Mouse (Mus musculus) MEL (cell line): ENCODE data around the gene B3galnt2. TPM values are rescaled to one million over a fixed set of nuclear protein-coding genes. Genes with fewer than 3 reads are reported as not detected.

Experiments
- DNase-seq: peaks from one replicate; pipeline ENCODE4 v3.0.0; 2011; ENCODE audit warnings: low read depth, low spot score
- H3K27ac ChIP-seq: 2 replicates; pipeline ENCODE4 v1.5.1; 2012; ENCODE audit warnings: low read depth, mild to moderate bottlenecking, control low read depth, low read length, moderate library complexity; ENCODE audit not compliant: control insufficient read depth
- H3K27me3 ChIP-seq, 2 experiments: fragments of 150-350 bp in 1 of 2; sonication (generic) in 1 of 2; 2 replicates each; pipeline ENCODE4 v1.6.1; 2012; ENCODE audit warnings: low read length in 2 of 2, mild to moderate bottlenecking in 2 of 2, improper control_type of control experiment in 1 of 2, moderate library complexity in 1 of 2; ENCODE audit not compliant: insufficient read depth in 2 of 2, control insufficient read depth in 1 of 2
- H3K36me3 ChIP-seq, 2 experiments: 2 replicates each; pipeline ENCODE4 v1.6.1; 2012 to 2014; ENCODE audit warnings: low read length in 2 of 2, improper control_type of control experiment in 1 of 2, inconsistent platforms in 1 of 2, mild to moderate bottlenecking in 1 of 2; ENCODE audit not compliant: insufficient read depth in 2 of 2, control insufficient read depth in 1 of 2
- H3K4me1 ChIP-seq, 2 experiments: fragments of 150-350 bp in 1 of 2; sonication (generic) in 1 of 2; 2 replicates each; pipeline ENCODE4 v1.6.1; 2012; ENCODE audit warnings: low read length in 2 of 2, improper control_type of control experiment in 1 of 2, mild to moderate bottlenecking in 1 of 2; ENCODE audit not compliant: insufficient read depth in 2 of 2, control insufficient read depth in 1 of 2
- H3K4me3 ChIP-seq, 2 experiments: fragments of 150-350 bp in 1 of 2; sonication (generic) in 1 of 2; 2 replicates each; pipeline ENCODE4 v1.5.1; 2012; ENCODE audit warnings: low read depth in 2 of 2, low read length in 2 of 2, mild to moderate bottlenecking in 2 of 2, moderate library complexity in 2 of 2, control low read depth in 1 of 2, improper control_type of control experiment in 1 of 2; ENCODE audit not compliant: control insufficient read depth in 1 of 2, insufficient read depth in 1 of 2
- H3K79me2 ChIP-seq: 2 replicates; pipeline ENCODE4 v1.6.1; 2012; ENCODE audit warnings: mild to moderate bottlenecking, low read length, moderate library complexity; ENCODE audit not compliant: control insufficient read depth, poor library complexity, insufficient read depth
- H3K9ac ChIP-seq: 2 replicates; pipeline ENCODE4 v1.6.1; 2012; ENCODE audit warnings: low read depth, mild to moderate bottlenecking, control low read depth, low read length, moderate library complexity; ENCODE audit not compliant: control insufficient read depth, poor library complexity, severe bottlenecking
- H3K9me3 ChIP-seq: fragments of 150-350 bp; sonication (generic); replicated peaks from 2 replicates; pipeline ENCODE4 v1.6.1; 2012; ENCODE audit warnings: mild to moderate bottlenecking, low read length, improper control_type of control experiment, moderate library complexity; ENCODE audit not compliant: insufficient read depth
- CHD1 ChIP-seq: IDR thresholded peaks from 2 replicates; pipeline ENCODE4 v1.6.1; 2012; ENCODE audit warnings: low read depth, mild to moderate bottlenecking, inconsistent platforms, low read length, improper control_type of control experiment
- CTCF ChIP-seq, 3 experiments: IDR thresholded peaks in 2 of 3; conservative IDR thresholded peaks in 1 of 3; 2 replicates each; pipeline ENCODE4 v1.5.1; 2011 to 2012; ENCODE audit warnings: low read length in 3 of 3, low read depth in 2 of 3, mild to moderate bottlenecking in 2 of 3, improper control_type of control experiment in 1 of 3, inconsistent platforms in 1 of 3, mixed read lengths in 1 of 3, moderate library complexity in 1 of 3; ENCODE audit not compliant: control insufficient read depth in 1 of 3, insufficient read depth in 1 of 3, poor library complexity in 1 of 3, severe bottlenecking in 1 of 3
- E2F4 ChIP-seq: IDR thresholded peaks from 2 replicates; pipeline ENCODE4 v1.6.1; 2011; ENCODE audit warnings: low read depth, low read length, improper control_type of control experiment, borderline replicate concordance
- ELF1 ChIP-seq: IDR thresholded peaks from 2 replicates; pipeline ENCODE4 v1.6.1; 2014; ENCODE audit warnings: low read depth, mild to moderate bottlenecking, inconsistent platforms, low read length, improper control_type of control experiment, moderate library complexity
- EP300 ChIP-seq, 2 experiments: IDR thresholded peaks; 2 replicates each; pipeline ENCODE4 v1.6.1; 2011; ENCODE audit warnings: improper control_type of control experiment in 2 of 2, low read length in 2 of 2, low read depth in 1 of 2, mild to moderate bottlenecking in 1 of 2
- MEF2A ChIP-seq: IDR thresholded peaks from 2 replicates; pipeline ENCODE4 v1.6.1; 2014; ENCODE audit warnings: low read depth, mild to moderate bottlenecking, inconsistent platforms, low read length, improper control_type of control experiment; ENCODE audit not compliant: poor library complexity, insufficient replicate concordance, severe bottlenecking; ENCODE audit errors: extremely low read depth
- MYB ChIP-seq: IDR thresholded peaks from 2 replicates; pipeline ENCODE4 v1.6.1; 2011; ENCODE audit warnings: mild to moderate bottlenecking, low read depth, low read length, improper control_type of control experiment
- MYC ChIP-seq: IDR thresholded peaks from 2 replicates; pipeline ENCODE4 v1.6.1; 2011; ENCODE audit warnings: low read depth, mild to moderate bottlenecking, low read length, improper control_type of control experiment, moderate library complexity
- NRF1 ChIP-seq: IDR thresholded peaks from 2 replicates; pipeline ENCODE4 v1.6.1; 2014; ENCODE audit warnings: low read depth, mild to moderate bottlenecking, inconsistent platforms, low read length, improper control_type of control experiment, moderate library complexity; ENCODE audit not compliant: poor library complexity, insufficient read depth, severe bottlenecking
- POLR2AphosphoS5 ChIP-seq: IDR thresholded peaks from 2 replicates; pipeline ENCODE4 v1.6.1; 2012; ENCODE audit warnings: low read depth, borderline replicate concordance, mild to moderate bottlenecking, inconsistent platforms, low read length, moderate library complexity, mixed read lengths
- RAD21 ChIP-seq: IDR thresholded peaks from 2 replicates; pipeline ENCODE4 v1.6.1; 2011; ENCODE audit warnings: mild to moderate bottlenecking, low read depth, low read length, improper control_type of control experiment
- SIN3A ChIP-seq: IDR thresholded peaks from 2 replicates; pipeline ENCODE4 v1.6.1; 2012; ENCODE audit warnings: low read length, improper control_type of control experiment, inconsistent platforms
- SMC3 ChIP-seq: IDR thresholded peaks from 2 replicates; pipeline ENCODE4 v1.6.1; 2011; ENCODE audit warnings: low read depth, low read length, improper control_type of control experiment
- TAL1 ChIP-seq: IDR thresholded peaks from 2 replicates; pipeline ENCODE4 v1.6.1; 2012; ENCODE audit warnings: mild to moderate bottlenecking, inconsistent platforms, low read length, moderate library complexity, mixed read lengths
- USF1 ChIP-seq: IDR thresholded peaks from 2 replicates; pipeline ENCODE4 v1.6.1; 2014; ENCODE audit warnings: low read depth, mild to moderate bottlenecking, inconsistent platforms, low read length, improper control_type of control experiment, moderate library complexity
- USF2 ChIP-seq, 2 experiments: IDR thresholded peaks; 2 replicates each; pipeline ENCODE4 v1.6.1; 2011 to 2012; ENCODE audit warnings: improper control_type of control experiment in 2 of 2, low read length in 2 of 2, borderline replicate concordance in 1 of 2, inconsistent platforms in 1 of 2, low read depth in 1 of 2, mild to moderate bottlenecking in 1 of 2; ENCODE audit not compliant: insufficient read depth in 1 of 2
- ZMIZ1 ChIP-seq: IDR thresholded peaks from 2 replicates; pipeline ENCODE4 v1.6.1; 2012; ENCODE audit warnings: low read depth, mild to moderate bottlenecking, inconsistent platforms, low read length, improper control_type of control experiment, moderate library complexity
- ZNF384 ChIP-seq: IDR thresholded peaks from 2 replicates; pipeline ENCODE4 v1.6.1; 2012; ENCODE audit warnings: low read depth, mild to moderate bottlenecking, inconsistent platforms, low read length, improper control_type of control experiment
- polyA plus RNA-seq, 2 experiments: library from polyadenylated mRNA; stranded (reverse) in 1 of 2; unstranded in 1 of 2; fragments of >175 nt in 1 of 2; fragments of >200 nt in 1 of 2; gene quantifications; 2 replicates each; pipeline versions ENCODE4 v1.2.1 to v1.2.4; 2012; ENCODE audit warnings: low replicate concordance in 2 of 2, low read depth in 1 of 2; ENCODE audit not compliant: insufficient read length in 2 of 2, insufficient read depth in 1 of 2, missing spikeins in 1 of 2
- total RNA-seq: library from RNA; depleted of rRNA; stranded (reverse); fragments of 300-350 nt; gene quantifications from 2 replicates; pipeline ENCODE4 v1.2.3, GENCODE M21; 2012

Gene B3galnt2
- total and polyA plus RNA-seq, 3 experiments = 61.7 to 73.8 TPM; not detected in 1

GRCm38 (mm10) chr13:13953874-13954832, at the start of gene B3galnt2 (continued):
- no peak for TF ChIP-seq MEF2A
- TF ChIP-seq EP300 (IDR thresholded peaks at IDR 0.05; ENCODE audit: low read depth in 1 of 2, low read length in 2 of 2) = no peak
- peak; percentile 80 for TF ChIP-seq ELF1
- TF ChIP-seq ZNF384 = no peak
- TF ChIP-seq USF2 (IDR thresholded peaks at IDR 0.05; ENCODE audit: borderline replicate concordance in 1 of 2, insufficient read depth in 1 of 2, low read depth in 1 of 2, low read length in 2 of 2) = no peak
- TF ChIP-seq, all 39 proteins: peak for 16

GRCm38 (mm10) chr13:13911341-13911740, 42.9 kb upstream of the B3galnt2 start:
- no peak for DNase-seq
- no peak overlapping the region for H3K9ac ChIP-seq

GRCm38 (mm10) chr13:13919396-13919795, 34.9 kb upstream of the B3galnt2 start:
- Histone ChIP-seq H3K4me1 (peaks cover 0 to 3% of the 10 kb centered on the region in 2 experiments; a peak in 1 of 4 replicates), H3K9me3 (no peaks in the 10 kb centered on the region), H3K79me2 (no peaks in the 10 kb centered on the region), H3K4me3 (no peak overlapping the region), H3K27me3 (no peaks in the 10 kb centered on the region), H3K9ac (no peak overlapping the region), H3K27ac (no peak overlapping the region), H3K36me3 (no peaks in the 10 kb centered on the region)
- DNase-seq = no peak
- TF ChIP-seq POLR2AphosphoS5 (no peak), MEF2A (no peak), MYB (no peak)

More at GRCm38 (mm10) chr13:13911341-13911740, 42.9 kb upstream of the B3galnt2 start:
- Histone ChIP-seq H3K27ac (no peak overlapping the region), H3K9me3 (no peaks in the 10 kb centered on the region), H3K27me3 (no peaks in the 10 kb centered on the region), H3K4me3 (no peak overlapping the region), H3K79me2 (no peaks in the 10 kb centered on the region), H3K36me3 (no peaks in the 10 kb centered on the region), H3K4me1 (no peaks in the 10 kb centered on the region)
- no peak for TF ChIP-seq USF1
- no peak for TF ChIP-seq ZMIZ1
- no peak for TF ChIP-seq CHD1
- no peak for TF ChIP-seq TAL1
- TF ChIP-seq RAD21 = no peak
- no peak for TF ChIP-seq MYC
- no peak for TF ChIP-seq ZNF384
- TF ChIP-seq NRF1 = no peak
- no peak for TF ChIP-seq SIN3A
- no peak for TF ChIP-seq EP300 (IDR thresholded peaks at IDR 0.05; ENCODE audit: low read depth in 1 of 2, low read length in 2 of 2)
- TF ChIP-seq CTCF (IDR thresholded peaks at IDR 0.05 in 2 of 3, conservative IDR thresholded peaks at IDR 0.05 in 1 of 3; ENCODE audit: control insufficient read depth in 1 of 3, insufficient read depth in 1 of 3, low read depth in 2 of 3, low read length in 3 of 3, poor library complexity in 1 of 3, severe bottlenecking in 1 of 3) = no peak
- no peak for TF ChIP-seq E2F4
- no peak for TF ChIP-seq SMC3
